Mouse (Mus musculus) kidney, adult 8-10 months (tissue): ENCODE measurements around the gene Tnr.

Source experiments
- DNase-seq, 2 experiments: peaks; one replicate each; pipeline ENCODE4 v3.0.0; 2022

Tnr gene

DNA sequence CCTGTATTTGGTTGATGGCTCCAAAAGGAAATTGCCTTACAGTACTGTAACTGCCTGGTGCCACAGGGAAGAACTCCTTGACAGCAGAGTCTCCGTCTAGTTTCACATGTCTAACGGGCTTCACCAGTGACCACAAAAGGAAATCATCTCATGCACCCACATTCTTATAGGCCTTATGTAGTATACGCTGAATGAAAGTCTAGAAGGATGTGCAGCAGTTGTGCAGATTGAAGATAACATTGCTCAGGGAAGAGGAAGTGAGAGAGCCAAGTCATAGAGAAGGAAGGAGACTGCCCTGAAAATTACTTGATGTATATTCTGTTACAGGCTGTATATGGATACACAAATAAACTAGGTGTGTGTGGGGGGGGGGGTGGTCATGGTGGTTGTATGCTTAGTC is 211.5 kb downstream of the Tnr start:
- no peak for DNase-seq

DNA sequence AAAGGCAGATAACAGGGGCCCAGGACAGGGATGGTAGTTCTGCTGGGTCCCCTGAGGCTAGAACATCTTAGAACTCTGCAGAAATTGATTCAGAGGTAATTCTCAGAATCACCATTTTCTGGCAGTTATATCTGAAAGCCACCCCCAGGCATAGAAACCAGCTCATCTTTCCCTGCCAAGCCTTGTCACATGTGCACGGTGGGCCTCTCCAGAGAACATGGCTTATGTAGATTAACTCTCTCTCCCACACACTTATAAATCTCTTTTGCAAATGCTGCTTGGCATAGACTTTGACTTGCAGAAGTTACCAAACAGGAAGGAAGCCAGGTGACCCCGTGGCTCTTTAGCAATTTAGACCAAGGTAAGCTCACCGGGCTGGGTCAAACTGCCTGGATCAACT is 215.9 kb downstream of the Tnr start:
- no peak for DNase-seq

- DNase-seq, result no peak
These were observed 217.9 kb downstream of the Tnr start for GRCm38 (mm10) chr1:159741237-159742002.

- no peak for DNase-seq
These were observed 218.4 kb downstream of the Tnr start for GRCm38 (mm10) chr1:159742003-159742274.

- no peak for DNase-seq
These were observed 220.2 kb downstream of the Tnr start for GRCm38 (mm10) chr1:159743744-159744253.

GRCm38 (mm10) chr1:159745311-159745710 is 221.7 kb downstream of the Tnr start:
- no peak for DNase-seq

GRCm38 (mm10) chr1:159747969-159748368 is 224.4 kb downstream of the Tnr start:
- no peak for DNase-seq

DNA sequence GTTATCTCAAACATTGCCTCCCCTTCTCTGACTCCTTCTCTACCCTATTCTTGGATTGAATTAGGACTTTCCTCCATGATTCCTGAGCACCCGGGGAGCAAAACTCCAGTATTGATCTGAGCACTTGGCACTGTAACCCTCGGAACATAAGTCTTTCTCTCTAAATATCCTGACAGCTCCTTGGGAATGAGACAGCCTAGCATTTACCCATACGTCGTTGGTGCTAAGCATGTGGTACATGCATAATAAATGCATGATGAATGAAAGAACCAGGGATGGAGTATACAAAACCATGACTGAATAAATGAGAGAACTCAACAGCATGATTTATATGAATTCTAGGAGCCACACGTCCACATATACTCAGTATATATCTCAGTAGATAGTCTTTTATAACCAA is 226.8 kb downstream of the Tnr start:
- DNase-seq, result no peak

- no peak for DNase-seq
These were observed 227.3 kb downstream of the Tnr start for GRCm38 (mm10) chr1:159750876-159751275.

- no peak for DNase-seq
These were observed 237.4 kb downstream of the Tnr start for GRCm38 (mm10) chr1:159760970-159761369.

DNA sequence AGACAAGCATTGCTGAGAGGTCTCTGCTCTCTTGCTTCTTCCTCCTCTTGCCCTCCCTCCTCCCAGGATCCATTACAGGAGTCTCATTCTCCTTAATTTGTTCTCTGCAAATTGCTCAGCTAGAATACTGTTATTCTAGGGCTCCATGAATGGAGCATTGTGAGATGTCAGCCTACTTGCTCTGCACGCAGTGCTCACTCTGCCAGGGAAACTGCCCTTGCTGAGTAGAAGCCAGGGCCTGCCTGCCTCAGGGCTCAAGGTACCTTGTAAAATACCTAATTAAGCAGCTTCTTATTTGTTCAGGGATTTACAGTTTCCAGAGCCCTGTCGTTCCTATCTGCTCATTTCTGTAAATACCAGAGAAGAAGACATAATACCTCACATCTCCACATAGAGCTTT is 240.3 kb downstream of the Tnr start:
- DNase-seq, result no peak

DNA sequence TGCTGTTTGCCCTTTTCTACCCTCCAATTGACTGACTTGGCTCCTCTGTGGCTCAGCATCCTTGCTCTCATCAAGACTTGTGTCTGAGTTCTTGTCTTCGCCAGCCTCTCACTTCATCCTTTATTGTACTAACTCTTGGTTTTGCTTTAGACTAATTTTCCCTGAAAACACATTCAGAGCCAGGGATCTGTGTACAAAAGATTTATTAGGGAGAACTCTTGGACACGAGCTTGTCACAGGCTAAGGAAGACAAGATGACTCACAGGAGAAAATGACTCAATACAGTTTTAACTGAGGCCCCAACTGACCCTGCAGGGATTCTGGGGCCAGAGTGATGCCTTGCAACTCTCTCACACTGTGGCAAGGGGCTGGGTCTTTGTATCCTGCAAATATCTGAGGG is 241.3 kb downstream of the Tnr start:
- DNase-seq, result no peak

- no peak for DNase-seq
These were observed 246.4 kb downstream of the Tnr start for GRCm38 (mm10) chr1:159769948-159770347.

DNA sequence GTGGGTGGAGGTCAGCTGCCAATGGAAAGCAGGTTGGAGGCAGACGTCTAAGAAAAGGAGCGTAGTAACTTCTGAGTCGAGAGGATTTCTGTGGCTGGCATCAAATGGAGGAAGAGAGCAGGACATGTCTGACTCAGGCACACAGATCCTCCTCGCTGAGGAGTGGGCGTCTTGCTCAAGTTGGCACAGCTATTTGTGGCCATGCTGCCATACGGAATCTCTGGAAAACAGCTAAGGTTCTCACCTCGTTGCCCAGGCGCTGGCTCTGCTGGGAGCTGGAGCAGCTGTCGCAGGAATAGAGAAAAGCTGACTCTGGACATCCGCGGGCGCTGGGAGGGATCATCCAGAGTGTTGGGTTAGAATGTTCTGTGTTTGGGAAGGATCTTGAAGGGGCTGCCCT is 250.1 kb downstream of the Tnr start:
- no peak for DNase-seq

- no peak for DNase-seq
These were observed 251.6 kb downstream of the Tnr start for GRCm38 (mm10) chr1:159775168-159775567.

DNA sequence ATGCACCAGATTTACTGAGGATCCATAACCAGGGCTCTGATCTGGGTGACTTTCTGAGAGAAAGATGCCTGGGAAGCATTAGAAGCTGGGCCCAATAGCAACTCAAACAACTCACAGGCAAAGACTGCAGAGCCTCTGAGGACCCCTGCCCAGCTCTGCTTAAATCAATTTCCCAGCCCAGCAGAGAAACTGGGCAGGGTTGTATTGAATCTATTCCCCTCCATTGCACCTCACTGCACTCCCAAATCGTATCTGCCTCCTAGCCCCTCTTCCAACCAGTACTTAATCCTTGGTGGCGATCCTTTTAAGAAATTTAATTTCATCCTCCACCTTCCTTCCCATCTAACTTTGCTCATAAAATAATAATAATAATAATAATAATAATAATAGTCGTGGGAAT is 253.5 kb downstream of the Tnr start:
- DNase-seq, result no peak

DNA sequence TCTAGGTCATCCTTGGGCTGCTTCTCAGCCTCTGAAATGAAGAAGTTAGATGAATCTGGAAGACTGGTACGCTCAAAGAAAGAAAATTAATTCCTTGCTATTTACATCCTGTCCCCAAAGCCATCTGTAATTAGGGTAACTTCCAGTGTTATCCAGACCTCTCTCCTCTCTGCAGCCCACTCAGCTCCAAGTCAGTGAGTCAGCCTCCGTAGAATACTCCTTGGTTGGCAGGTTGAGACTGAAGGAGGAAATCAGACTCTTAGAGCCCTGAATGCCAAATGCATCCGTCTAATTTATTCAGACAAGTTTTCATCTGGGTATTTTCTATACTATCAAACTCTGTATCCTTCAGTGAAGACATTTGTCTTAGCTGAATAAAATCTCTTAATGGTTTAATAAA is 255.9 kb downstream of the Tnr start:
- DNase-seq, result no peak

DNA sequence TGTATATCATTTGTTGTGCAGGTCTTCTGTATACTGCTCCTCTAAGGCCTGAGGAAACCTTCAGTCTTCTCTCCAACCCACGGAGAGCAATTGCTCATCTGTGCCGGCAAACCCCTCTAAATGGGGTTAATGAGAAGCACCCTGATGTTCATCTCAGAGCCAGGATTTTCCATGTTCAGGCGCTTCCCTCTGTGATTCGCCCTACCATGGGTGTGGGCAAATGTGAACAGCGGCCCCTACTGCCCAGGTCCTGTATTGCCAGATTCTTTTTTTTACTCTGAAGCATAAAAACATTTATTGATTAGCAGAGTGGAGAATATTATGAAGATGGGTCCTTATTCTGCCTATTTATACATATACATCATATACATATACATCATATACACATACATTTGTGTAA is 260.3 kb downstream of the Tnr start:
- peak in 1 of 2 experiments; percentile 40 for DNase-seq

GRCm38 (mm10) chr1:159788312-159788711 is 264.7 kb downstream of the Tnr start:
- DNase-seq, result no peak

GRCm38 (mm10) chr1:159792546-159792945 is 269.0 kb downstream of the Tnr start:
- DNase-seq, result no peak

- DNase-seq, result no peak
These were observed 272.5 kb downstream of the Tnr start for GRCm38 (mm10) chr1:159796021-159796420.

DNA sequence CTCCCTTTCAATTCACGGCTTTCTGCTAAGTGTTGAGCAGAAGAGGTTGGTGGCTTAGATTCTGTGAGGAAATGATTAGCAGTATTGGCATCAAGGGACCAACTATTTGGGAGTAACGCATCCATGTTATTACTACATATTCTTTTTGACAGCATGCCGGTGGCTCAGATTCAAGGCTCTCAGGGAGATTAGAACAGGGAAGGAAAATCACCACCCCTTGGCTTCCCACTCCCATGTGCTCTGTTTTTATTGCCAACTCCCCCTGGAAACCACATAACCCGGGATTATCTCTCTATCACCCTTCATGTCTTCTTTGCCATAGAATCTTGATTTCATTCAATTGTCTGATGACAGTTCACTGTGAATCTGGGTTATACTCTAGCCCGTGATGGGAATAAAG is 276.8 kb downstream of the Tnr start:
- DNase-seq, result no peak

DNA sequence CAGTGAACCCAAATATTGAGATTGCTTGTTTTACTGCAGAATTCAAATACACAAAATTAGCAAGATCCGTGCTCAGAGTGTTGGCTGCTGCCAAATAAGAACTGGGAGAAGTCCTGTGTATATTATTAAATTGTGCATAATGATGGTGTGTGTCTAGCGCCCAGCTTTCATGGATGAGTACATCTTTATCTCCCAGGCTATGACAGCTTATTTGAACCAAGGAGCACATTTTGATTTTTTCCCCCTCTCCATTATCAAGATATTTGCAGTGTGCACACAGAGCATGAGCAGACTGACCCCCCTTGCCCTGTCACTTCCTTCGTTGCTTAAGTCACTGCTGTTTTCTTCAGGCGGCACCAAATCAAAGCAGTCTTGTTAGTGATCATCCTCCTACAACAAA is 278.2 kb downstream of the Tnr start:
- no peak for DNase-seq

- DNase-seq, result no peak
These were observed 280.1 kb downstream of the Tnr start for GRCm38 (mm10) chr1:159803711-159804110.

DNA sequence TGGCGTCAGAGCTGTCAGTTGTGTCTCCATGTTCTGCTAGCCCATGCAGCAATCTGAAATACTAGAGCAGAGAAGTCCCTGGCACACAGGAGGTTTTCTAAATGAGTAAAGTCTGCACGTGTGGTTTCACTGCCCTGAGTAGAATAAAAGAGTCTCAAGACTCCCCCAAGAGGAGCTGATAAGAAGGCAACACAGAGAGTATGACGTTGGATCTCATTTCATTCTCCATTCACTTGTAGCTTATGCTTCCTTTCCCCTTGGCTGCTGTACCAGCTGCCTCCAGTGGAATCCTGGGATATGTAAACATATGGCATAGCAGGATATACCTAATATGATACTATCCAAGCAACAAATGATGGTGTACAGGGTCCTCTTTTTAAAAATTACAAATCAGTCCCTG is 285.9 kb downstream of the Tnr start:
- no peak for DNase-seq
